Mouse (Mus musculus) heart, embryonic 14.5 days (tissue): ENCODE results near the gene Fmo2. TPM values are rescaled to one million over a fixed set of nuclear protein-coding genes. Genes with fewer than 3 reads are reported as not detected.

Source experiments
- ATAC-seq: fragments of 200-750 bp; cut with Nextera tagmentation; 2 replicates; pipeline ENCODE4 v1.8.0; 2017; ENCODE audit warnings: low read depth, moderate TSS enrichment; ENCODE audit not compliant: insufficient number of reproducible peaks, insufficient read depth, low FRiP score
- H3K27ac ChIP-seq, 2 experiments: fragments of 200-500 bp in 1 of 2; fragments of 300-500 bp in 1 of 2; sonication (generic) in 1 of 2; replicated peaks in 1 of 2; 2 replicates each; pipeline ENCODE4 v1.5.1; 2012 to 2014; ENCODE audit warnings: low read depth in 2 of 2, low read length in 2 of 2, control low read depth in 1 of 2, mild to moderate bottlenecking in 1 of 2, mixed read lengths in 1 of 2; ENCODE audit not compliant: control insufficient read depth in 1 of 2, insufficient read depth in 1 of 2
- H3K27me3 ChIP-seq: fragments of 300-500 bp; sonication (generic); 2 replicates; pipeline ENCODE4 v1.6.1; 2014; ENCODE audit warnings: mild to moderate bottlenecking, low read length, control low read depth; ENCODE audit not compliant: control insufficient read depth, insufficient read depth
- H3K36me3 ChIP-seq: fragments of 300-500 bp; sonication (generic); 2 replicates; pipeline ENCODE4 v1.6.1; 2014; ENCODE audit warnings: mild to moderate bottlenecking, control low read depth, low read length, mixed read lengths; ENCODE audit not compliant: control insufficient read depth, insufficient read depth
- H3K4me1 ChIP-seq, 2 experiments: fragments of 200-500 bp in 1 of 2; fragments of 300-500 bp in 1 of 2; sonication (generic) in 1 of 2; 2 replicates each; pipeline ENCODE4 v1.6.1; 2012 to 2014; ENCODE audit warnings: low read length in 2 of 2, control low read depth in 1 of 2, mixed read lengths in 1 of 2; ENCODE audit not compliant: control insufficient read depth in 2 of 2, insufficient read depth in 2 of 2
- H3K4me2 ChIP-seq: fragments of 300-500 bp; sonication (generic); 2 replicates; pipeline ENCODE4 v1.6.1; 2014; ENCODE audit warnings: mild to moderate bottlenecking, low read length
- H3K4me3 ChIP-seq, 2 experiments: fragments of 200-500 bp in 1 of 2; fragments of 300-500 bp in 1 of 2; sonication (generic) in 1 of 2; 2 replicates each; pipeline ENCODE4 v1.5.1; 2012 to 2014; ENCODE audit warnings: low read length in 2 of 2, mild to moderate bottlenecking in 2 of 2, control low read depth in 1 of 2, low read depth in 1 of 2, moderate library complexity in 1 of 2; ENCODE audit not compliant: control insufficient read depth in 1 of 2, insufficient read depth in 1 of 2
- H3K9ac ChIP-seq: fragments of 300-500 bp; sonication (generic); 2 replicates; pipeline ENCODE4 v1.6.1; 2014; ENCODE audit warnings: mild to moderate bottlenecking, low read length
- H3K9me3 ChIP-seq: fragments of 300-500 bp; sonication (generic); 2 replicates; pipeline ENCODE4 v1.6.1; 2016; ENCODE audit warnings: low read length, control low read depth; ENCODE audit not compliant: control insufficient read depth
- WGBS: fragments of 180-500 bp; shearing (Covaris S2); extraction: QIAGEN DNeasy Blood & Tissue Kit; methylation state at CpG from one replicate; pipeline ENCODE4 v1.1.7; 2014; 5-methylcytosine and 5-hydroxymethylcytosine counted together
- polyA plus RNA-seq: library from polyadenylated mRNA; unstranded; fragments of >200 nt; fragmentation: Nextera tagmentation; extraction: Ambion mirVana; gene quantifications from 2 replicates; pipeline ENCODE4 v1.2.1, GENCODE M21; 2014

Fmo2 gene
- polyA plus RNA-seq, 1 experiment from 2014 or later, result 8.3 TPM

DNA sequence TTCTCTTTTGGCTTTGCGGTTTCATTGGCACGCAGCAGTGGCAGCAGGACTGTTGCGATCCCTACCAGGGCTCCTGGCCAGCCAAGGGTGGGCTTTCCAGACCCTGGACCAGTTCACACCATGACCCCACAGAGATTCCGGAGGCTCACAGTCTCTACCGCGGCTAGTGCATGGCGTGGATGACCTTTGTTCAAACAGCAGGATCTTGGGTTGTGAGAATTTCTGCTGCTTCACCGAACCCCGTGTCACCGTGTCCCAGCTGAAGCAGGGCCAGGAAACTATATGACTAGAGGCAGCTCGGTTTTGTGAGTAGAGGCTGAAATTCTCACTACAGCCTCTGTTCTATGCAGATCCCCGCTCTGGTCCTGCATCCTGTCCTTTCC lies 39.8 kb downstream of the Fmo2 start:
- WGBS, result 77% methylated on average over 12 of the region's 12 CpGs
- Histone ChIP-seq H3K4me2 (no peak overlapping the region), H3K4me1 (no peaks in the 10 kb centered on the region), H3K27ac (no peak overlapping the region), H3K9ac (no peak overlapping the region), H3K4me3 (no peak overlapping the region), H3K9me3 (no peaks in the 10 kb centered on the region), H3K36me3 (no peaks in the 10 kb centered on the region), H3K27me3 (no peaks in the 10 kb centered on the region)
- ATAC-seq, result no peak

DNA sequence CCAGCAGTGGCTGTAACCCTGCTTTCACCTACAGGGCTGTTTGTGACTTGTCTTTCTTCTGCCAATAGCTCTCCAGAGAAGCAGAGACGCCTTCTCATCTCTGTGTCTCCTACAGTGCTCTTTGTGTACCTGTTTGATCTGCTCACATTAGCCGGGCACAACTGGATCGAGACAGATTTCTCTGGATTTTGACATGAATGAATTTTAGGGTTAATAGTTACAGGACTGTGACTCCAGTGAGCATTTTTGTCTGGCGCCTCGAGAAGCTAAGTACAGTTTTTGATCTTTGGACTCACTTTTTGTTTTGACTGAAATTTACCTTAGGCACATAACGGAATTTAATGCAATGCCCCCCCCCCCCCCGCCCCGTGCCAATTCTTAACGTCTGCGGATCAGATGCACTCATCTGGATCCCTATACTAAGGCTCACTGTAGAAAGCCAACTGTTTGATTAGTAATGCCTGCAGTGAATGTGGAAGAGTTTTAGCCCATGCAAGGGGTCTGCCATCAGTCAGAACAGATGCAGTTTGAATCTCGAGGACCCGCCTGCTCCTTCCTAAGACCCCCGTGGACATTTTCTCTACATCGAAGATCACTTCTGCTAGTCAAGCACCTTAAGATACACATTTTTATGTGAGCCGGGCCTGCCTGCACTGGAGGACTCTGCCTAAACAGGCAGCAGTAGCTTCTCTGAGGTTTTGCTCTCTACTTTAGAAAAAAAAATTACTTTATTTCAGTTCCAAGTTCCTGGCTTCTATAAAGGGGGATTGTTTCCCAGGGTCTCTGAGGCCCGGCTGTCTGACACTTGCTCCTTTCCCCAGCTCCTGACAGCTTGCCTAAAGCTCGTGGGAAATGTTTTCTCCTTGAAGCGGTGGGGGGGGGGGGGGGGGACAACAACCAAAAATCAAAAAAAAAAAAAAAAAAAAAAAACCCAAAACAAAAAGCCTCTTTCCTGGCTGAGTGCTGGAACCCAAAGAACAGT lies 40.5 kb downstream of the Fmo2 start:
- WGBS, result 75% methylated on average over 18 of the region's 18 CpGs
- ATAC-seq, result no peak
- Histone ChIP-seq H3K4me2 (no peak overlapping the region), H3K9me3 (no peaks in the 10 kb centered on the region), H3K4me1 (no peaks in the 10 kb centered on the region), H3K27me3 (no peaks in the 10 kb centered on the region), H3K36me3 (no peaks in the 10 kb centered on the region), H3K27ac (no peak overlapping the region), H3K4me3 (no peak overlapping the region), H3K9ac (no peak overlapping the region)

DNA sequence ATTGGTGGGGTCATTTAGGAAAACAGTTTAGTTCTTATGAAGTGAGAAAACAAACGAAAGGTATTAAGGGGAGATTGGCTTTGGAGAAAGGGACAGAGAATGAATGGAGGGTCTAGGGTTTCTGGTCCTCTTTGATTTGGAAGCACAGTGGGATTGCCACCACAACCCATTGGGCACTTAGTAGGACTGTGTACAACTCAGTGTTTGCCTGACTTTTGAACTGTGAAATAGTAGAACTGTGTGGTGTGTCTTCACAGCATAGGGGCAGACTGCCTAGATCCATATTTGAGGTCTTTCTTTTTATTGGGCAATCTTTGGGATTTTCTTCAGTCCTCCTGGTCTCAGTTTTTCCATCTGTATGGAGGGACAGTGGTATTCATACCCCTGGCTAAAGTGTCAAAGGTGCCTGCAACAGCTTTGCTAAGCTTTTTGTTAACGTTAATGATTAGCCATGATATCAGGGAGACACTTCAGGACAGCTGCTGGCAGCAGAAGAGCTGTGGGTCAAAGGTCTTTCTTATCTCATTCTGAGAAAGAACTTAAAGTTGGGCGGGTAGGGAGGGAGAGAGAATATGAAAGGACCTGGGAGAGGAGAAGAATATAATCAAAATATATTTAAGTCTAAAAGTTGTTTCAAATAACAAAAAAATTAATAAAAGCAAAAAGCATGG lies 44.6 kb downstream of the Fmo2 start:
- Histone ChIP-seq H3K4me1 (no peaks in the 10 kb centered on the region), H3K9me3 (no peaks in the 10 kb centered on the region), H3K27ac (no peak overlapping the region), H3K9ac (no peak overlapping the region), H3K36me3 (no peaks in the 10 kb centered on the region), H3K4me3 (no peak overlapping the region), H3K4me2 (no peak overlapping the region), H3K27me3 (no peaks in the 10 kb centered on the region)
- ATAC-seq, result no peak
- WGBS, result 41% methylated on average over 3 of the region's 3 CpGs

DNA sequence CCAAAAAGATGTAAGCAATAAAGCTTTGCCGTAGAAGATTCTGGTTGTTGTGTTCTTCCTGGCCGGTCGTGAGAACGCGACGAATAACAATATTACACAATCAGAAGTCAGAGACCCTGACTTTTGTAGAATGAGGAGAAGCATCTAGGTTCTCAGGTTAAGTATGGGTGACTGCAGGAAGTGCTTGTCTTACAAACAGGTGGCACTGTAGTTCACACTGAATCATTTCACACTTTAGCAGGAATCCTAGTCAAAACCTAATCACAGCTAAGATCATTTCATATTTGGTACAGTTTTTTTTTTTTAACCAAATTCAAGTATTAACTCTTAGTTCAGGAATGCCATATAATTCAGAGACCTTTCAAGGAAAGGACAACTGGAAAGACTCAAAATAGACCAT lies 51.0 kb downstream of the Fmo2 start:
- H3K9me3 ChIP-seq, result no peaks in the 10 kb centered on the region
- no peaks in the 10 kb centered on the region for H3K4me1 ChIP-seq
- no peak overlapping the region for H3K9ac ChIP-seq
- 93% methylated on average over 6 of the region's 6 CpGs for WGBS
- no peaks in the 10 kb centered on the region for H3K27me3 ChIP-seq
- H3K27ac ChIP-seq, result no peak overlapping the region
- no peaks in the 10 kb centered on the region for H3K36me3 ChIP-seq
- H3K4me2 ChIP-seq, result no peak overlapping the region
- H3K4me3 ChIP-seq, result no peak overlapping the region
- no peak for ATAC-seq

DNA sequence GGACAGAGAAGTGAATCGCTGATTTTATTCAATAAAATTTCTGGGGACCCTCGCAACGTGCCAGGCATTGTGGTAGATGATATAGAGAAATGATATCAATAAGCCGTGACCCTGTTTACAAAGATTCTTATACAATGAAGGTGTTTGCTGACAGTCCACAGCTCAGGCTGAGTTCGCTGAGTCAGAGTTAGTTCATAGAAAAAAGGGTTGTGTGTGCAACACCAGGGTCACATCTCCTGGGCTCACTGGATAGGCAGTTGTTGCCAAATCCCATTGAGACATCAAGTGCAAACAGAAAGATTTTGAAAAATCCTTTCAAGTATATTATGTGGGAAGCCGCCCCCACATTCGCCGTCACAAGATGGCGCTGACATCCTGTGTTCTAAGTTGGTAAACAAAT lies 58.3 kb downstream of the Fmo2 start:
- H3K9ac ChIP-seq, result no peak overlapping the region
- no peaks in the 10 kb centered on the region for H3K27me3 ChIP-seq
- no peaks in the 10 kb centered on the region for H3K4me1 ChIP-seq
- H3K4me2 ChIP-seq, result no peak overlapping the region
- H3K27ac ChIP-seq, result no peak overlapping the region
- 85% methylated on average over 9 of the region's 9 CpGs for WGBS
- no peaks in the 10 kb centered on the region for H3K36me3 ChIP-seq
- ATAC-seq, result no peak
- no peaks in the 10 kb centered on the region for H3K9me3 ChIP-seq
- H3K4me3 ChIP-seq, result no peak overlapping the region

DNA sequence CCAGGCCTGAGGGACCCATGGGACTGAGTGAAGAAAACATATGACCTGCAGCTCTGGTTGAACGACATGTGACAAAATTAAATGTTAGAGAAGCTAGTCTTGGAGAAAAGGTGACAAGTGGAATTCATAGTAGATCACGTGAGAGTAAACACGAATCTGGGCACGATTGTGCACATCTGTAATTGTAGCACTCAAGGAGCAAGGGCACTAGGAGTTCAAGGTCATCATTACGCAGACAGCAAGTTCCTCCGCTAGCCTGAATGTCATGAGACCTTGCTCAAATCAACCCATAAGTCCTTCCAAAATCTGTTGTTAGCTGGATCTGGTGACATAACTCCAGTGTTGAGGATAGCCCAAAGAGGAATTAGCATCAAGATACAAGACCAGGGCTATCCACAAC lies 59.5 kb downstream of the Fmo2 start:
- no peaks in the 10 kb centered on the region for H3K9me3 ChIP-seq
- no peak for ATAC-seq
- H3K4me2 ChIP-seq, result no peak overlapping the region
- no peaks in the 10 kb centered on the region for H3K4me1 ChIP-seq
- no peaks in the 10 kb centered on the region for H3K36me3 ChIP-seq
- 86% methylated on average over 6 of the region's 6 CpGs for WGBS
- no peak overlapping the region for H3K9ac ChIP-seq
- H3K4me3 ChIP-seq, result no peak overlapping the region
- H3K27me3 ChIP-seq, result no peaks in the 10 kb centered on the region
- H3K27ac ChIP-seq, result no peak overlapping the region

DNA sequence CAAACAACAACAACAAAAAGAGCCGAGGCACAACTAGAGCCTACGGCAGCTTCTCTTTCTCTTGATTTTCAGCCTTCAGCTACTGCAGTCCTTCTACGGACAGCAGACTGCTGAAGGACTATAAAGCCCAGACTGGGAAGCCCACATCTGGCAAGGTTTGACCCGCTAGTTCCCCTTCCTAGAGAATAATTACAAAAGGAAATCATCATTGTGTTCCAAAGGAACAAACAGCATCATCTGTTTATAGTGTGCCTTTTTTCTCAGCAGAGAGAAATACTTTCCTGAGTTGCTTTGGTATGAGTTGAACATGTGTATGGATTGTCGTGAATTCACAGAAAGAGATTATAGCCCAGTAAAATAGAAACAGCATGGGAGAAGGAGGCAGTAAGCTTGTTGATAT lies 64.2 kb downstream of the Fmo2 start:
- Histone ChIP-seq H3K9ac (no peak overlapping the region), H3K27me3 (no peaks in the 10 kb centered on the region), H3K4me2 (no peak overlapping the region), H3K36me3 (no peaks in the 10 kb centered on the region), H3K4me1 (no peaks in the 10 kb centered on the region), H3K9me3 (no peaks in the 10 kb centered on the region), H3K4me3 (no peak overlapping the region), H3K27ac (no peak overlapping the region)
- no peak for ATAC-seq
- WGBS, result 80% methylated on average over 5 of the region's 5 CpGs
